Mouse (Mus musculus): ENCODE data around the gene Sprr2a3. TPM values are rescaled to one million over a fixed set of nuclear protein-coding genes. Genes with fewer than 3 reads are reported as not detected.
"Not testable (repeated sequence)": the region's sequence is repeated elsewhere in the genome, so short reads cannot be mapped to it uniquely, and the experiment has no call there.

Gene Sprr2a3
- not detected for total RNA-seq (2022)

- not testable (repeated sequence) for DNase-seq
These were observed at the start of gene Sprr2a3 for GRCm38 (mm10) chr3:92285101-92285500. Gene Sprr2a3 (plus strand): TSS chr3:92285417.

DNA sequence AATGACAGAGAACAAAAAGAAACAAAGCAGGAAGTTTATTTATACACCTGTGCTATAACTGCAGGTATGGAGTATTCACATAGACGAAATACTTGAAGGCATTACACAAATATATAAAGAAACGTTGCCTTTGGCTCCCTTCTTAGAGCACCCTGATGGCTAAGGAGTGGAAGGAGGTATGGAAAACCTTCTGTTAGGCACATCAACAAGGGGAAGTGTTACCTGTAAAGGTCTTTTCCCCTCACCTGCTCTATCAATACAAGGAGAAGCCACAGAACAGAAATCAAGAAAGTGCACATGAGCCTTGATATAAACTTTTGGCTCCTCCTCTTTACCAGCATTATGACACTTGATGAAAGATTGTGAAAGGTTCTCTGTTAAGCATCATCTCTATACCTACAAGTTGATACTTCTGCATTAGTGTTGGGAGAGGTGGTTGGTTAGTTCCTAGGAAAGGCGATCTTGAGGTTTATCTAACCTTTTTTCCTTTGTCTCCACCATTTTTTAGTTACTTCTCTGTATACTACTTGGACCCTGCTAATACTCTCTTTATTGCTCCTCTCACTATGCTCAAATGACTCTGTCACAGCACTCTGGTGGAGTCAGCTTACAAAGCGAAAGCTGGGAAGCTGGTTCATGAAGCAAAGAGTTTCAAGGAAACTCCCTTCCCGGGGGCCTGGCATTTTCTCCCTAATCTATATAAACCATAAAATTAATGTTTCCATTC lies 48.6 kb upstream of the Sprr2a3 start:
- DNase-seq, result not testable (repeated sequence)

DNA sequence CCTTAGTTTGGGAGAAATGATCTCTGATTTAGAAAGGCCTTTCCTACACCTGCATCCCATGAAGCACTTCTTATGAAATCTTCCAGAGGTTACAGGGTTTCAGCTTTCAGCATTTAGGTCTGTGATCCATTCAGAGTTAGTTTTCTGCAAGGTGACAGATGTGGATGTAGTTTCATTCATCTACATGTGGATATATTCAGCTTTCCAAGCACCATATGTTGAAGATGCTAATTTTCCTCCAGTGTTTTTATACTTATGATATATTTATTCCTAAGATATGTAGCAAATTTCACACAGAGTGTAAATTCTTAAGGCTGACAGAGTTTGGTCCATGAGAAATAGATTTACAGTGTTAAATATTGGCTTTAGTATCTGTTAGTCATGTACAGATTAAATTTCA lies 46.5 kb upstream of the Sprr2a3 start:
- DNase-seq, result not testable (repeated sequence)

- DNase-seq, result not testable (repeated sequence)
These were observed 46.0 kb upstream of the Sprr2a3 start for GRCm38 (mm10) chr3:92239197-92239596.

DNA sequence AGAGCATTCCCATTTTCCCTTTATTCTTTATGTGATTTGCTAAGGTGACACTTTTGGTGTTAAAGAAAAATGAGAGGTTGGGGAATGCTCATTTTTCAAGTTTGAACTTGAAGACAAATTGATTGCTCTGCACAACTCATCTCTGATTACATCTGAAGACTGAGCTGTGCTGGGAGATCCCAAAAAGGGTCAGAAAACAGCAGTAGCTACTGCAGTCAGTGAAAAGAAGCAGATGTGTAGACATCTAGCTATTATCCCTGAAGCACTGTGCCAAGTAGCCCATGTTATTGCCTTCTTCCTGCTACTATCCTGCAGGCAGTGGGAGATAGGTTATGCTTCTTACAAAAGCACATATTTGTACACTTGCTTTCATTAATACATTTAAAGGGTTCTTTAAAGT lies 40.4 kb upstream of the Sprr2a3 start:
- not testable (repeated sequence) for DNase-seq

- DNase-seq, result not testable (repeated sequence)
These were observed 39.0 kb upstream of the Sprr2a3 start for GRCm38 (mm10) chr3:92246245-92246644.

GRCm38 (mm10) chr3:92248494-92248893 lies 36.7 kb upstream of the Sprr2a3 start:
- DNase-seq, result not testable (repeated sequence)

GRCm38 (mm10) chr3:92250450-92250849 lies 34.8 kb upstream of the Sprr2a3 start:
- DNase-seq, result not testable (repeated sequence)

DNA sequence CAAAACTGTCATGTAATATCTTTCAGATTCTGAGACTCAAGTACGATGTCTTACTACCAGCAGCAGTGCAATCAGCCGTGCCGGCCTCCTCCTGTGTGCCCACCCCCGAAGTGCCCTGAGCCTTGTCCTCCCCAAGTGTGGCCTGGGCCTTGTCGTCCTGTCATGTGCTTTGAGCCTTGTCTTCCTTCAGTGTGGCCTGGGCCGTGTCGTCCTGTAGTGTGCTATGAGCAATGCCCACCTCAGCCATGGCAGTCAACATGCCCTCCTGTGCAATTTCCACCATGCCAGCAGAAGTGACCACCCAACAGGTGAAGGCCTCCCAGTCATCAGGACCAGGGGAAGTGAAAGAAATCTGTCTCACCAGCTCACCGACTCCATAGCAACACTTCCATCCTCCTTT lies 31.4 kb upstream of the Sprr2a3 start:
- not testable (repeated sequence) for DNase-seq

GRCm38 (mm10) chr3:92258526-92258925 lies 26.7 kb upstream of the Sprr2a3 start:
- DNase-seq, result not testable (repeated sequence)

DNA sequence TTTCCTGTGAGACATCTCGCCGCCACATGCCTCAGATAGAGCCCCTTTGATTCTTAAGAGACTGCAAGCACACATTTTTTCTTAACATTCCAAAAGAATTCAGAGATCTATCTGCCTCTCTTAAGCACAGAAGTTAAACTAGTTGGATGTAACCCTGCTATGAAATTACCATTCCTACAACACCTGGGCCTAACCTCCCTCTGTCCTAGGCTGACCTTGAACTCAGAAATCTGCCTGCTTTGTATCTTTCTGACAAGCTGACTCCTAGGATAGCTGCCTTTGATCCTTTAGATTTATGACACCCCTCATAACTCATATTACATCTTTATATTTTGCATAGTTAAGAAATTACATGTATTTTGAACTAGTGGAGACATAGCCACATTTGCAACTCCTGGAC lies 21.8 kb upstream of the Sprr2a3 start:
- DNase-seq, result not testable (repeated sequence)

GRCm38 (mm10) chr3:92271414-92271985 lies 13.7 kb upstream of the Sprr2a3 start:
- DNase-seq, result not testable (repeated sequence)

GRCm38 (mm10) chr3:92273504-92273903 lies 11.7 kb upstream of the Sprr2a3 start:
- DNase-seq, result not testable (repeated sequence)

DNA sequence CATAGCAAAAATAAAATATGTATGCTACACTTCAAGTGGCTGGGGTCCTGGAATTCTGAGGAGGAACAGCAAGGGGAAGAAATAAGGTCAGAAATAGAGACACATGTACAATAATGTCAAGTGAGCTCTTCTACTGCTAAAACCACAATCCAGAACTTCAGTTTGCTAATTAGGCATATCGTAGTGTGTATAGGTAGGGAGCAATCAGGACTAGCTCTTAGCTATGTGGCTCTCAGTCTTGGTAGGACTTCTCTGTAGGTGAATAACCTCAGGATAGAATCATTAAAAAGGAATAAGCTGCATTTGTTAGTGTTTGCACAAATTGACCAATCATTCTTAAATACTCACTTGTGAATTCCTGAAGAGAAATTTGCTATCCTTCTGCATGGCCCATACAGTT lies 11.2 kb upstream of the Sprr2a3 start:
- not testable (repeated sequence) for DNase-seq

- not testable (repeated sequence) for DNase-seq
These were observed 5.6 kb upstream of the Sprr2a3 start for GRCm38 (mm10) chr3:92279663-92280062.

DNA sequence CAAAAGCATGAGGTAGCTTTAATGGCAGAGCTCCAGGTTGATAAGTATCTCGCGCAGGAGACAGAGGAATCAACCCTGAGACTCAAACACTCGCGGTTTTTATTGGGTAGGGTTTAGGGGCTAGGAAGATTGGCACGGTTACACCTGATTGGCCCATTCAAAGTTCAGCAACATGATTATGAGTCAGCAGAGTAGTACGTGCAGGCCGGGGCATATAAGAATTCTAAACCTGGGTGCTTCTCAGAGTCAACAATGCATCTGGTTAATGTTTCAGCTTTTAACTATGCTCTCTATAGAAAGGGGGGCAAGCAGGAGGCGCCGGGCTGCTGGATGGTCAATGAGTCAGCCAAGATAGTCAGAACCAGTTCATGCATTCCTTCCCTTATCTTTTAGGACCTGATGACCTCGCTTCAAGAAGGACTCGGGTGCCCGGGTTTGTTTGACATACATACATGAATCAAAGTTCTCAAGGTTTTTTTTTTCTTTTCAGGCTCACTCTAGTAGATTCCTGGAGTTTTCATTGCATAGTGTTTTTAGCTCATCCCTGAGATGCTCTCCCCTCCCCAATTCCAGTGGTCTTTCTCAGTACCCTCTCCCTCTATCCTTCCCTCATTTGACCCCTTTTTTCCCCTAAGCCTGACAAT lies 4.1 kb upstream of the Sprr2a3 start:
- peak; percentile 19 for DNase-seq

DNA sequence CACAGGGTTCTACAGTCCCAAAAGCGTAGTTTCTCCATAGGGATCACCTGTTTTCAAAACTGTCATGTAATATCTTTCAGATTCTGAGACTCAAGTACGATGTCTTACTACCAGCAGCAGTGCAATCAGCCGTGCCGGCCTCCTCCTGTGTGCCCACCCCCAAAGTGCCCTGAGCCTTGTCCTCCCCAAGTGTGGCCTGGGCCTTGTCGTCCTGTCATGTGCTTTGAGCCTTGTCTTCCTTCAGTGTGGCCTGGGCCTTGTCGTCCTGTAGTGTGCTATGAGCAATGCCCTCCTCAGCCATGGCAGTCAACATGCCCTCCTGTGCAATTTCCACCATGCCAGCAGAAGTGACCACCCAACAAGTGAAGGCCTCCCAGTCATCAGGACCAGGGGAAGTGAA lies 3.3 kb downstream of the Sprr2a3 start:
- not testable (repeated sequence) for DNase-seq

- no peak for DNase-seq
These were observed 22.2 kb downstream of the Sprr2a3 start for GRCm38 (mm10) chr3:92307406-92307805.

DNA sequence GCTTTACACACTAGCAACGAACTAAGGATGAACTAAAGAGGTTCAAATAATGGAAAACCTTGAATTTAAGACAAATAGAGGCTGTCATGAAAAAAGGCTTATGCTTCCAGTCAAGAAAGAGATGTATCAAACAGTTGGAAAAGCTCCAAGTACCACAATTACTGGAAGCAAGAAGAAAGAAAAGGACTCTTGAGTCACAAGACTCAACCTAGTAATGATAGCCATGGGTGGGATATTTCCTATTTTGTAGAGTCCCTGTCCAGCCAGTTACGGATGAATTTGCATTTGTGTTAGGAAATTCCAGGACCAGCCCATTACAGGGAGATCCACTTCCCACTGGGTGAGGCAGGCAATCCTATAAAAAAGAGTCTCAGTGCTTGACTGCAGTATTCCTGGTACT lies 31.1 kb downstream of the Sprr2a3 start, which contains the start of gene Sprr2b:
Gene Sprr2b (plus strand): TSS at position 301 of the 400 bp plus-strand sequence.
- DNase-seq, result no peak

DNA sequence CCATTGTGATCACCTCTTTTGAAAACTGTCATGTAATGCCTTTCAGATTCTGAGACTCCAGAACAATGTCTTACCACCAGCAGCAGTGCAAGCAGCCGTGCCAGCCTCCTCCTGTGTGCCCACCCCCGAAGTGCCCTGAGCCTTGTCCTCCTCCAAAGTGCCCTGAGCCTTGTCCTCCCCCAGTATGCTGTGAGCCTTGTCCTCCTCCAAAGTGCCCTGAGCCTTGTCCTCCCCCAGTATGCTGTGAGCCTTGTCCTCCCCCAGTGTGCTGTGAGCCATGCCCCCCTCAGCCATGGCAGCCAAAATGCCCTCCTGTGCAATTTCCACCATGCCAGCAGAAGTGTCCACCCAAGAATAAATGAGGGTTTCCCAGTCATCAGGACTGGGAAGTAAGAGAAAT lies 32.2 kb downstream of the Sprr2a3 start:
- no peak for DNase-seq

DNA sequence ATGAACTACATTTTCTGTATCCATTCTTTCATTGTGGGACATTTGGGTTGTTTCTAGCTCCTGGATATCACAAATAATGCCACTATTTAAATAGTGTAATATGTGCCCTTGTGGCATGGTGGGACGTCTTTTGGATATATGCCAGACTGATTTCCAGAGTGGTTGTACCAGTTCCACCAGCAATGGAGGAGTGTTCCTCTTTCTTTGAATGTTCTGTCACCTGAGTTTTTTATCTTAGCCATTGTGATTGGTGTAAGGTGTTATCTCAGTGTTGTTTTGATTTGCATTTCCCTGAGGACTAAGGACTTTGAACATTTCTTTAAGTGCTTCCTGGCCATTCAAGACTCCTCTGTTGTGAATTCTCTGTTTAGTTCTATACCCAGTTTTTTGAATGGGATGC lies 51.1 kb downstream of the Sprr2a3 start:
- no peak for DNase-seq

- DNase-seq, result no peak
These were observed 53.6 kb downstream of the Sprr2a3 start, which contains the start of gene Sprr2d for GRCm38 (mm10) chr3:92338840-92339239. Gene Sprr2d (plus strand): TSS chr3:92339140.

Measured in adrenal gland, adult 8-10 months (tissue).